Mouse (Mus musculus) lung, adult 2 months (tissue): ENCODE measurements around the gene 4430402I18Rik.

ENCODE experiments used
- CTCF ChIP-seq: fragments of 200-500 bp; IDR thresholded peaks from 2 replicates; pipeline ENCODE4 v1.5.1; 2011; ENCODE audit warnings: mild to moderate bottlenecking, low read length, control low read depth; ENCODE audit not compliant: insufficient read depth
- POLR2A ChIP-seq: fragments of 200-500 bp; IDR thresholded peaks from 2 replicates; pipeline ENCODE4 v1.6.1; 2011; ENCODE audit warnings: low read depth, mild to moderate bottlenecking, control low read depth, low read length, borderline replicate concordance; ENCODE audit errors: extremely low read depth

DNA sequence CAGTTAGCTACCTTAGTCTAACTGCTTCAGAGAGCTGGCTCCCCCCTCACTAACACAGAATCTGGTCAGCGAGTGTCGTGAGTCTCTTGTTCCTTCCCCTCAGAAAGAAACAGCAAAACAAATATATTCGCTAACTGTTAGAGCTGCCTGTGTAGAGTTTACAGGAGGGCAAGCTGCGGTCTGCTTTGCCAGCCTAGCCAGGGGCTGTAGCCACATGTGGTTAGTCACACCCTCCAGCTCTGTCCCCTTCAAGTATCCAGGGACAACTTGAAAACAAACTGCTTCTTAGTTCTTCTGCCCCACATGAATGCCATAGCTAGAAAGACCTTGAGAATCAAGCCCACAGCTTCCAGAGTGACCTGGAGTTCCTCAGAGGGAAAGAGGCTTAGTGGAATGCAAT is 26.3 kb downstream of the 4430402I18Rik start:
- TF ChIP-seq CTCF (no peak), POLR2A (no peak)
